Mouse (Mus musculus) liver, embryonic 16.5 days (tissue): ENCODE results near the gene Gm3233. TPM values are rescaled to one million over a fixed set of nuclear protein-coding genes. Genes with fewer than 3 reads are reported as not detected.
"Not testable (repeated sequence)": the region's sequence is repeated elsewhere in the genome, so short reads cannot be mapped to it uniquely, and the experiment has no call there.

ENCODE experiments used
- ATAC-seq: fragments of 200-750 bp; cut with Nextera tagmentation; 2 replicates; pipeline ENCODE4 v1.8.0; 2017; ENCODE audit warnings: low read depth, mild to moderate bottlenecking, moderate number of reproducible peaks, moderate library complexity
- H3K27ac ChIP-seq: fragments of 300-500 bp; sonication (generic); 2 replicates; pipeline ENCODE4 v1.5.1; 2014; ENCODE audit warnings: mild to moderate bottlenecking, low read length
- H3K27me3 ChIP-seq: fragments of 300-500 bp; sonication (generic); 2 replicates; pipeline ENCODE4 v1.6.1; 2014; ENCODE audit warnings: low read depth, low read length, mixed read lengths; ENCODE audit not compliant: control insufficient read depth, insufficient read depth
- H3K36me3 ChIP-seq: fragments of 300-500 bp; sonication (generic); 2 replicates; pipeline ENCODE4 v1.6.1; 2014; ENCODE audit warnings: mild to moderate bottlenecking; ENCODE audit not compliant: control insufficient read depth, insufficient read depth
- H3K4me1 ChIP-seq: fragments of 300-500 bp; sonication (generic); 2 replicates; pipeline ENCODE4 v1.6.1; 2014; ENCODE audit warnings: low read depth, low read length, mixed read lengths; ENCODE audit not compliant: control insufficient read depth
- H3K4me2 ChIP-seq: fragments of 300-500 bp; sonication (generic); 2 replicates; pipeline ENCODE4 v1.6.1; 2014; ENCODE audit warnings: low read depth, low read length, mixed read lengths
- H3K4me3 ChIP-seq: fragments of 300-500 bp; sonication (generic); 2 replicates; pipeline ENCODE4 v1.5.1; 2014; ENCODE audit warnings: low read depth, mild to moderate bottlenecking, low read length
- H3K9ac ChIP-seq: fragments of 300-500 bp; sonication (generic); 2 replicates; pipeline ENCODE4 v1.6.1; 2014; ENCODE audit warnings: low read depth, low read length
- H3K9me3 ChIP-seq: fragments of 300-500 bp; sonication (generic); replicated peaks from 2 replicates; pipeline ENCODE4 v1.6.1; 2016; ENCODE audit warnings: low read length; ENCODE audit not compliant: control insufficient read depth
- WGBS: fragments of 180-500 bp; shearing (Covaris S2); extraction: QIAGEN DNeasy Blood & Tissue Kit; methylation state at CpG from one replicate; pipeline ENCODE4 v1.1.7; 2014; ENCODE audit not compliant: insufficient replicate concordance; 5-methylcytosine and 5-hydroxymethylcytosine counted together
- polyA plus RNA-seq: library from polyadenylated mRNA; unstranded; fragments of >200 nt; fragmentation: Nextera tagmentation; extraction: Ambion mirVana; gene quantifications from 2 replicates; pipeline ENCODE4 v1.2.1, GENCODE M21; 2015

The Gm3233 gene
- polyA plus RNA-seq, 1 experiment from 2014 or later: not detected

DNA sequence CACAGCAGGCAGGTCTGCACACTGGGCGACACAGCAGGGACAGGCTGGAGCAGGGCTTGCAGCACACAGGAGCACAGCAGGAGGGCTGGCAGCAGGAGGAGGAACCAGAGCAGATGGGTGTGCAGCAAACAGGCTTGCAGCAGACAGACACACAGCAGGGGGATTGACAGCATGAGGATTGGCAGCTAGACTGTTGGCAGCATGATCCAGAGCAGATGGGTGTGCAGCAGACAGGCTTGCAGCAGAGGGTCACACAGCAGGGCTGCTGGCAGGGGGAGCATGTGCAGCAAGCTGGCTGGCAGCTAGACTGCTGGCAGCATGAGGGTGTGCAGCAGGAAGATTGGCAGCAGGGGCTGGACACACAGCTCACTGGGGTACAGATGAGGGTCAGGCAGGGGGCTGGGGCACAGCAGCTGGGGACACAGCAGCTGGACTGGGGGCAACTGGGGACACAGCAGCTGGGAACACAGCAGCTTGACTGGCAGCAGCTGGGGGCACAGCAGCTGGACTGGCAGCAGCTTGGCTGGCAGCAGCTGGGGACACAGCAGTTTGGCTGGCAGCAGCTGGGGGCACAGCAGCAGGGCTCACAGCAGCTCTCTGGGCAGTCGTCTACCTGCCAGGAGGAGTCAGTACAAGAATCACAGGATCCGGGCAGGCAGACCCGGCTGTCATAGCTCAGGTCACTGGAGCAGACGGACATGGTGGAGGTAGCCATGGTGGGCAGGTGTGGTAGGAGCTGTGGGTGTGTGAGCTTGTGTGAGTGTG lies 17.4 kb downstream of the Gm3233 start, which contains the start of gene Gm18596:
TSS of gene Gm18596 (minus strand) at position 715 of the 765 bp plus-strand sequence.
- WGBS: 47% methylated on average over 4 of the region's 5 CpGs
- H3K27me3 ChIP-seq, H3K4me1 ChIP-seq, H3K4me2 ChIP-seq, H3K9ac ChIP-seq, H3K36me3 ChIP-seq, ATAC-seq, H3K27ac ChIP-seq, H3K9me3 ChIP-seq, H3K4me3 ChIP-seq: not testable (repeated sequence)

GRCm38 (mm10) chr10:77738929-77739328 lies 20.6 kb downstream of the Gm3233 start:
- no peak for ATAC-seq
- no peaks in the 10 kb centered on the region for H3K36me3 ChIP-seq
- no peak overlapping the region for H3K27ac ChIP-seq
- H3K9ac ChIP-seq: no peak overlapping the region
- H3K9me3 ChIP-seq: no peaks in the 10 kb centered on the region
- WGBS: 49% methylated on average over 4 of the region's 4 CpGs
- H3K4me3 ChIP-seq: no peak overlapping the region
- H3K4me2 ChIP-seq: no peak overlapping the region
- H3K4me1 ChIP-seq: no peaks in the 10 kb centered on the region
- no peaks in the 10 kb centered on the region for H3K27me3 ChIP-seq

DNA sequence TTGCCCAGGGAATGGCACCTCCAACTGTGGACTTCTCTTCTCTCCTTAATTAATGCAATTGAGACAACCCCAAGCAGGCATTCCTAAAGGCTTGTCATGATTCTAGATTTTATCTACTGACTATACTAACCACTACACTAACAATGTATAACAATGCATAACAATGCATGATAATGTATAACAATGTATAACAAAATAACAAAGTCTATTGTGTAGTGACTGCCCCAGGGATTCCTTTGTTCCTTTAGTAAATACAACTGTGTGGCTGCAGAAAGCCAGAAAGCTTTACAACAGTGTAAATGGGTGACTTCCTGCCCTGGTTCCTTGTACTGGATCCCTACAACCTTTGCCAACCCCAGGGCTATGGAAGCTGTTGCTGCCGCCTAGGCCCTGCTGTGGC lies 23.6 kb downstream of the Gm3233 start:
- no peak overlapping the region for H3K9ac ChIP-seq
- H3K4me1 ChIP-seq: no peaks in the 10 kb centered on the region
- no peak overlapping the region for H3K27ac ChIP-seq
- no peak overlapping the region for H3K4me2 ChIP-seq
- H3K36me3 ChIP-seq: no peaks in the 10 kb centered on the region
- H3K4me3 ChIP-seq: no peak overlapping the region
- no peaks in the 10 kb centered on the region for H3K27me3 ChIP-seq
- ATAC-seq: no peak
- 70% methylated on average over 1 of the region's 1 CpGs for WGBS
- no peaks in the 10 kb centered on the region for H3K9me3 ChIP-seq

DNA sequence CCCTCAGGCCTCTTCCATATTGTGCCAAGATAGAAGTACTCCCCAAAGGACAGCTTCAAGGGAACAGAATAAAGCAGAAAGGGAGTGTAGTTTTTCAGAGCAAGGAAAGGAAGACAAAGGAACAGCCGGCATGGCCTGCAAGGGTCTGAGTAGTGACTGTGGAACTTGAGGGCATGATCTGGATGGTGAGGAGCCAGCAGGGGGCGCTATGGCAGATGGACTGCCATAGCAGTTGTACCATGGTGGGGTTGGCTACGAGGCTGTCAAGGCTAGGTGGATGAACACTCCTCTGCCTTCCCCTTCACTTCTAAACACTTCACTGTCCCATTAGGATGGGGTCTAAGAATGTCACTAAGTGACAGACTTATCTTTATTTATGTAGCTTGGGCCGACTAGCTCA lies 30.2 kb downstream of the Gm3233 start:
- Histone ChIP-seq H3K27me3 (no peaks in the 10 kb centered on the region), H3K4me2 (no peak overlapping the region), H3K36me3 (no peaks in the 10 kb centered on the region), H3K9ac (no peak overlapping the region), H3K4me1 (no peaks in the 10 kb centered on the region), H3K27ac (no peak overlapping the region), H3K4me3 (no peak overlapping the region), H3K9me3 (no peaks in the 10 kb centered on the region)
- 43% methylated on average over 4 of the region's 4 CpGs for WGBS
- no peak for ATAC-seq

DNA sequence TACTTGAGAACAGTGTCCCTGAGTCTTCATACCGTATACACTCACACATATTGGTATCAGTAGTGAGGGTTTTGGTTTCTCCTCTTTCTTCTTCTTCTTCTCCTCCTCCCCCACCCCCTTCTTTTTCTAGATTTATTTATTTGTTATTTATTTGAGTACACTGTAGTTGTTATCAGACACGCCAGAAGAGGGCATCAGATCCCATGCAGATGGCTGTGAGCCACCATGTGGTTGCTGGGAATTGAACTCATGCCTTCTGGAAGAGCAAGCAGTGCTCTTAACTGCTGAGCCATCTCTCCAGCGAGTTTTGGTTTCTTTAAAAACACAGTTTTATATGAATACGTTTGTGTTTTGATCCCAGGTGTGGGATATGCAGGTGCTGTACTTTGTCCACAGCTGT lies 31.2 kb downstream of the Gm3233 start:
- H3K4me2 ChIP-seq: no peak overlapping the region
- WGBS: 48% methylated on average over 4 of the region's 4 CpGs
- no peak overlapping the region for H3K4me3 ChIP-seq
- no peaks in the 10 kb centered on the region for H3K9me3 ChIP-seq
- no peak overlapping the region for H3K27ac ChIP-seq
- H3K4me1 ChIP-seq: no peaks in the 10 kb centered on the region
- no peaks in the 10 kb centered on the region for H3K36me3 ChIP-seq
- H3K27me3 ChIP-seq: no peaks in the 10 kb centered on the region
- ATAC-seq: no peak
- H3K9ac ChIP-seq: no peak overlapping the region

DNA sequence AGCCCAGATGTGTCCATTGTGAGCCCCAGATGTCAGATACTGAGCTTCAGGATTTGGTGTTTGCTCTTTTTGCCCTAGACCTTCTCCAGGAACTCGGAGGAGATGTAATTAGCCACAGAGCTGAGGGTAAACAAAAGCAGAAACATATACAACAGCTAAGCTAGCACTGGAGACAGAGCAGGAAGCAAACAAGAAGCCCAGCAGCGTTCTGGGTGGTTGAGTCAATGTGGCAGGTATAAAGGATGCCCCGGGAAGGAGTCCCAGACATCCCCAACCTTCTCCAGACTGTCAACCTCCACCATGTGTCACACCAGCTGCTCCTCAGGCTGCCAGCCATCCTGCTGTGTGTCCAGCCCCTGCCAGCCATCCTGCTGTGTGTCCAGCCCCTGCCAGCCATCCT lies 33.3 kb downstream of the Gm3233 start, which contains the start of gene Gm10100:
TSS of gene Gm10100 (plus strand) at position 301 of the 400 bp plus-strand sequence.
- Histone ChIP-seq H3K4me1 (no peaks in the 10 kb centered on the region), H3K4me3 (no peak within 1 kb of the TSS), H3K9me3 (no peaks in the 10 kb centered on the region), H3K4me2 (no peak within 1 kb of the TSS), H3K27ac (no peak within 1 kb of the TSS), H3K9ac (no peak within 1 kb of the TSS), H3K36me3 (no peaks in the 10 kb centered on the region), H3K27me3 (no peaks in the 10 kb centered on the region)
- WGBS: 24% methylated on average over 3 of the region's 3 CpGs
- no peak for ATAC-seq

GRCm38 (mm10) chr10:77724855-77725254 lies 34.6 kb downstream of the Gm3233 start:
- H3K27ac ChIP-seq: no peak overlapping the region
- no peaks in the 10 kb centered on the region for H3K36me3 ChIP-seq
- no peak overlapping the region for H3K9ac ChIP-seq
- no peak overlapping the region for H3K4me3 ChIP-seq
- H3K9me3 ChIP-seq: no peaks in the 10 kb centered on the region
- H3K4me2 ChIP-seq: no peak overlapping the region
- no peaks in the 10 kb centered on the region for H3K27me3 ChIP-seq
- WGBS: 63% methylated on average over 8 of the region's 8 CpGs
- no peaks in the 10 kb centered on the region for H3K4me1 ChIP-seq
- no peak for ATAC-seq

GRCm38 (mm10) chr10:77720299-77720698 lies 39.2 kb downstream of the Gm3233 start, which contains the start of gene Krtap12-1:
Gene Krtap12-1 (plus strand): TSS chr10:77720599.
- H3K4me1 ChIP-seq: not testable (repeated sequence)
- WGBS: 75% methylated on average over 1 of the region's 1 CpGs

GRCm38 (mm10) chr10:77715507-77715906 lies 44.0 kb downstream of the Gm3233 start, which contains the start of gene Gm10142:
Gene Gm10142 (plus strand): TSS chr10:77715807.
- 50% methylated on average over 1 of the region's 1 CpGs for WGBS
- Histone ChIP-seq H3K9me3 (no peaks in the 10 kb centered on the region), H3K27ac (no peak within 1 kb of the TSS), H3K9ac (no peak within 1 kb of the TSS), H3K36me3 (no peaks in the 10 kb centered on the region), H3K4me2 (no peak within 1 kb of the TSS), H3K4me3 (no peak within 1 kb of the TSS), H3K4me1 (no peaks in the 10 kb centered on the region), H3K27me3 (no peaks in the 10 kb centered on the region)
- no peak for ATAC-seq

More at GRCm38 (mm10) chr10:77720299-77720698, 39.2 kb downstream of the Gm3233 start, which contains the start of gene Krtap12-1:
- not testable (repeated sequence) for H3K4me2 ChIP-seq, H3K9me3 ChIP-seq, H3K4me3 ChIP-seq, H3K27me3 ChIP-seq, H3K9ac ChIP-seq, H3K27ac ChIP-seq, ATAC-seq, H3K36me3 ChIP-seq
